Mouse (Mus musculus) myocyte (in vitro differentiated cells): ENCODE measurements around the gene Sh3d19.

ENCODE experiments used
- CEBPB ChIP-seq: IDR thresholded peaks from 2 replicates; pipeline ENCODE4 v1.6.1; 2011; ENCODE audit warnings: mild to moderate bottlenecking, moderate library complexity; ENCODE audit not compliant: poor library complexity, insufficient read depth, severe bottlenecking
- E2F4 ChIP-seq: IDR thresholded peaks from one replicate; pipeline ENCODE4 v1.6.1; 2011; ENCODE audit warnings: mild to moderate bottlenecking, control low read depth, moderate library complexity; ENCODE audit not compliant: insufficient read depth
- MYOD1 ChIP-seq, 3 experiments: IDR thresholded peaks; one replicate each; pipeline ENCODE4 v1.6.1; 2011; ENCODE audit warnings: control low read depth in 2 of 3, low read depth in 2 of 3, mild to moderate bottlenecking in 2 of 3, moderate library complexity in 1 of 3; ENCODE audit not compliant: insufficient read length in 2 of 3, control insufficient read depth in 1 of 3
- POLR2A ChIP-seq: IDR thresholded peaks from one replicate; pipeline ENCODE4 v1.6.1; 2011; ENCODE audit warnings: low read depth, mild to moderate bottlenecking, control low read depth, moderate library complexity; ENCODE audit not compliant: insufficient read length
- POLR2AphosphoS2 ChIP-seq: IDR thresholded peaks from one replicate; pipeline ENCODE4 v1.6.1; 2011; ENCODE audit warnings: low read depth, control low read depth; ENCODE audit not compliant: insufficient read length
- REST ChIP-seq: IDR thresholded peaks from one replicate; pipeline ENCODE4 v1.6.1; 2011; ENCODE audit warnings: mild to moderate bottlenecking, control low read depth, moderate library complexity; ENCODE audit not compliant: insufficient read depth, insufficient read length
- TCF12 ChIP-seq: IDR thresholded peaks from one replicate; pipeline ENCODE4 v1.6.1; 2011; ENCODE audit warnings: mild to moderate bottlenecking, control low read depth; ENCODE audit not compliant: poor library complexity, insufficient read depth, severe bottlenecking

DNA sequence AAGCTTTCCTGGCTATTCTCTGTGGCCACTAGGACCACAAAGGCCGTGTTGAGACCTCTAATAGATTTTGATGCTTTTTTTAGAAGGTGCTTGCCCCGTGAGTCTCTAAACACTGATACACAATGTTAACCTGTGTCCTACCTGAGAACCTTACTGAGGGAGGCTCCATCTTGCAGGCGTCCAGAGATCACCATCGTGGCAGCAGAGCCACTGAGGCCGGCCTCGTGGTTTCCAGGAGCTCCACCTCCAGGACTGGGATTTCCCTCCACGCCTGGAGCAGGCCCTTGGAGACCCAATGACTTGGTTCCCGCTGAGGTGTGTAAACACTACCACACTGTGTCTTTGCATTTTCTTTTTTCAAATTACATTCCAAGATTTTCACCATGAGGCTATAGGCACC lies 112.1 kb downstream of the Sh3d19 start:
- TF ChIP-seq E2F4 (no peak), POLR2A (no peak), POLR2AphosphoS2 (no peak), MYOD1 (IDR thresholded peaks at IDR 0.05; ENCODE audit: control insufficient read depth in 1 of 3, insufficient read length in 2 of 3, low read depth in 2 of 3) (no peak), REST (no peak), CEBPB (no peak), TCF12 (no peak)
